Mouse (Mus musculus) stomach, embryonic 15.5 days (tissue): ENCODE measurements around the gene Whrn. TPM values are rescaled to one million over a fixed set of nuclear protein-coding genes. Genes with fewer than 3 reads are reported as not detected.
A peak's percentile ranks its signal among the peaks of the same experiment; 100 is the strongest.

Experiments used
- ATAC-seq: fragments of 200-750 bp; cut with Nextera tagmentation; 2 replicates; pipeline ENCODE4 v1.8.0; 2017; ENCODE audit warnings: low read depth, moderate number of reproducible peaks, moderate TSS enrichment; ENCODE audit not compliant: insufficient read depth, low FRiP score
- H3K27ac ChIP-seq: fragments of 300-500 bp; sonication (generic); 2 replicates; pipeline ENCODE4 v1.5.1; 2015; ENCODE audit warnings: mild to moderate bottlenecking, inconsistent platforms
- H3K27me3 ChIP-seq: fragments of 300-500 bp; sonication (generic); replicated peaks from 2 replicates; pipeline ENCODE4 v1.6.1; 2015; ENCODE audit warnings: inconsistent platforms
- H3K36me3 ChIP-seq: fragments of 300-500 bp; sonication (generic); 2 replicates; pipeline ENCODE4 v1.6.1; 2015; ENCODE audit warnings: inconsistent platforms
- H3K4me1 ChIP-seq: fragments of 300-500 bp; sonication (generic); 2 replicates; pipeline ENCODE4 v1.6.1; 2015; ENCODE audit warnings: inconsistent platforms
- H3K4me2 ChIP-seq: fragments of 300-500 bp; sonication (generic); 2 replicates; pipeline ENCODE4 v1.6.1; 2015; ENCODE audit warnings: mild to moderate bottlenecking, inconsistent platforms
- H3K4me3 ChIP-seq: fragments of 300-500 bp; sonication (generic); replicated peaks from 2 replicates; pipeline ENCODE4 v1.5.1; 2015; ENCODE audit warnings: inconsistent platforms
- H3K9ac ChIP-seq: fragments of 300-500 bp; sonication (generic); 2 replicates; pipeline ENCODE4 v1.6.1; 2015; ENCODE audit warnings: inconsistent platforms
- H3K9me3 ChIP-seq: fragments of 300-500 bp; sonication (generic); 2 replicates; pipeline ENCODE4 v1.6.1; 2016; ENCODE audit warnings: inconsistent platforms
- WGBS: fragments of 180-500 bp; shearing (Covaris S2); methylation state at CpG from one replicate; pipeline ENCODE4 v1.1.7; 2015; 5-methylcytosine and 5-hydroxymethylcytosine counted together
- polyA plus RNA-seq: library from polyadenylated mRNA; unstranded; fragments of >200 nt; fragmentation: Nextera tagmentation; extraction: Ambion mirVana; gene quantifications from 2 replicates; pipeline ENCODE4 v1.2.1, GENCODE M21; 2015

Gene Whrn
- polyA plus RNA-seq, 1 experiment from 2014 or later = 4.1 TPM

- no peak overlapping the region for H3K4me3 ChIP-seq
- 80% methylated on average over 6 of the region's 6 CpGs for WGBS
- H3K4me1 ChIP-seq = peaks cover 4% of the 10 kb centered on the region; the same call in 1 of the 2 replicates
- H3K9me3 ChIP-seq = no peaks in the 10 kb centered on the region
- H3K27ac ChIP-seq = no peak overlapping the region
- no peak for ATAC-seq
- no peaks in the 10 kb centered on the region for H3K27me3 ChIP-seq
- H3K9ac ChIP-seq = no peak overlapping the region
- H3K4me2 ChIP-seq = no peak overlapping the region
- peaks cover 3% of the 10 kb centered on the region; the same call in 1 of the 2 replicates for H3K36me3 ChIP-seq
Measured at GRCm38 (mm10) chr4:63388029-63388428, 107.8 kb downstream of the Whrn start.

GRCm38 (mm10) chr4:63385784-63386183, 110.0 kb downstream of the Whrn start:
- Histone ChIP-seq H3K27me3 (no peaks in the 10 kb centered on the region), H3K4me2 (no peak overlapping the region), H3K9me3 (no peaks in the 10 kb centered on the region), H3K9ac (no peak overlapping the region), H3K27ac (no peak overlapping the region), H3K4me1 (peaks cover 4% of the 10 kb centered on the region; the same call in 1 of the 2 replicates), H3K36me3 (peaks cover 10% of the 10 kb centered on the region; the same call in 1 of the 2 replicates), H3K4me3 (no peak overlapping the region)
- 60% methylated on average over 11 of the region's 11 CpGs for WGBS
- no peak for ATAC-seq

- H3K9ac ChIP-seq = no peak overlapping the region
- no peak overlapping the region for H3K27ac ChIP-seq
- no peaks in the 10 kb centered on the region for H3K9me3 ChIP-seq
- 0 out of 2 replicates have a peak, but pooled peaks cover 12% of the 10 kb centered on the region for H3K36me3 ChIP-seq
- WGBS = 81% methylated on average over 3 of the region's 3 CpGs
- no peak overlapping the region for H3K4me2 ChIP-seq
- H3K4me1 ChIP-seq = peaks cover 4% of the 10 kb centered on the region; the same call in 1 of the 2 replicates
- ATAC-seq = no peak
- no peak overlapping the region for H3K4me3 ChIP-seq
- no peaks in the 10 kb centered on the region for H3K27me3 ChIP-seq
Measured at GRCm38 (mm10) chr4:63385253-63385652, 110.5 kb downstream of the Whrn start.

- Histone ChIP-seq H3K4me3 (no peak overlapping the region), H3K9me3 (no peaks in the 10 kb centered on the region), H3K36me3 (0 out of 2 replicates have a peak, but pooled peaks cover 12% of the 10 kb centered on the region), H3K4me2 (no peak overlapping the region), H3K27me3 (no peaks in the 10 kb centered on the region), H3K4me1 (peaks cover 2% of the 10 kb centered on the region; the same call in 1 of the 2 replicates), H3K27ac (no peak overlapping the region), H3K9ac (no peak overlapping the region)
- 87% methylated on average over 4 of the region's 4 CpGs for WGBS
- ATAC-seq = no peak
Measured at GRCm38 (mm10) chr4:63384262-63384661, 111.5 kb downstream of the Whrn start.

- no peak for ATAC-seq
- H3K4me2 ChIP-seq = no peak overlapping the region
- H3K4me3 ChIP-seq = no peak overlapping the region
- WGBS = 93% methylated on average over 12 of the region's 12 CpGs
- H3K27ac ChIP-seq = no peak overlapping the region
- no peaks in the 10 kb centered on the region for H3K9me3 ChIP-seq
- 0 out of 2 replicates have a peak, but pooled peaks cover 12% of the 10 kb centered on the region for H3K36me3 ChIP-seq
- H3K9ac ChIP-seq = no peak overlapping the region
- H3K27me3 ChIP-seq = no peaks in the 10 kb centered on the region
- H3K4me1 ChIP-seq = no peaks in the 10 kb centered on the region
Measured at GRCm38 (mm10) chr4:63383474-63383873, 112.3 kb downstream of the Whrn start.

GRCm38 (mm10) chr4:63382676-63383369, 113.0 kb downstream of the Whrn start:
- Histone ChIP-seq H3K9me3 (no peaks in the 10 kb centered on the region), H3K4me2 (no peak overlapping the region), H3K36me3 (peaks cover 14% of the 10 kb centered on the region; the same call in 1 of the 2 replicates), H3K27ac (no peak overlapping the region), H3K9ac (no peak overlapping the region), H3K4me1 (no peaks in the 10 kb centered on the region), H3K27me3 (no peaks in the 10 kb centered on the region), H3K4me3 (no peak overlapping the region)
- 89% methylated on average over 4 of the region's 4 CpGs for WGBS
- no peak for ATAC-seq

GRCm38 (mm10) chr4:63377483-63377882, 118.3 kb downstream of the Whrn start:
- WGBS = 67% methylated on average over 7 of the region's 7 CpGs
- Histone ChIP-seq H3K9ac (no peak overlapping the region), H3K27ac (no peak overlapping the region), H3K9me3 (no peaks in the 10 kb centered on the region), H3K4me2 (no peak overlapping the region), H3K36me3 (peaks cover 22% of the 10 kb centered on the region; the same call in 1 of the 2 replicates), H3K4me1 (no peaks in the 10 kb centered on the region), H3K27me3 (no peaks in the 10 kb centered on the region), H3K4me3 (no peak overlapping the region)
- no peak for ATAC-seq

- H3K36me3 ChIP-seq = peaks cover 21% of the 10 kb centered on the region; the same call in 1 of the 2 replicates
- no peak for ATAC-seq
- WGBS = 58% methylated on average over 1 of the region's 1 CpGs
- H3K4me2 ChIP-seq = no peak overlapping the region
- H3K9ac ChIP-seq = no peak overlapping the region
- H3K27ac ChIP-seq = no peak overlapping the region
- no peak overlapping the region for H3K4me3 ChIP-seq
- no peaks in the 10 kb centered on the region for H3K9me3 ChIP-seq
- H3K4me1 ChIP-seq = no peaks in the 10 kb centered on the region
- no peaks in the 10 kb centered on the region for H3K27me3 ChIP-seq
Measured at GRCm38 (mm10) chr4:63375367-63375766, 120.4 kb downstream of the Whrn start.

- 74% methylated on average over 12 of the region's 12 CpGs for WGBS
- ATAC-seq = peak; percentile 82; the same call in 1 of the 2 replicates
Measured at GRCm38 (mm10) chr4:63374331-63374730, 121.5 kb downstream of the Whrn start.

GRCm38 (mm10) chr4:63373404-63373803, 122.4 kb downstream of the Whrn start:
- no peak overlapping the region for H3K27ac ChIP-seq
- H3K4me3 ChIP-seq = no peak overlapping the region
- no peak overlapping the region for H3K9ac ChIP-seq
- ATAC-seq = peak; percentile 57
- no peaks in the 10 kb centered on the region for H3K4me1 ChIP-seq
- H3K27me3 ChIP-seq = no peaks in the 10 kb centered on the region
- H3K4me2 ChIP-seq = no peak overlapping the region
- no peaks in the 10 kb centered on the region for H3K9me3 ChIP-seq
- peaks cover 26% of the 10 kb centered on the region for H3K36me3 ChIP-seq
- 89% methylated on average over 8 of the region's 8 CpGs for WGBS

More at GRCm38 (mm10) chr4:63374331-63374730, 121.5 kb downstream of the Whrn start:
- Histone ChIP-seq H3K36me3 (peaks cover 21% of the 10 kb centered on the region; the same call in 1 of the 2 replicates), H3K27me3 (no peaks in the 10 kb centered on the region), H3K27ac (no peak overlapping the region), H3K4me3 (no peak overlapping the region), H3K4me1 (no peaks in the 10 kb centered on the region), H3K9ac (no peak overlapping the region), H3K4me2 (no peak overlapping the region), H3K9me3 (no peaks in the 10 kb centered on the region)

GRCm38 (mm10) chr4:63371890-63372289, 123.9 kb downstream of the Whrn start:
- Histone ChIP-seq H3K27me3 (no peaks in the 10 kb centered on the region), H3K27ac (no peak overlapping the region), H3K4me2 (no peak overlapping the region), H3K9me3 (no peaks in the 10 kb centered on the region), H3K36me3 (peaks cover 18% of the 10 kb centered on the region), H3K4me3 (no peak overlapping the region), H3K4me1 (no peaks in the 10 kb centered on the region), H3K9ac (no peak overlapping the region)
- ATAC-seq = no peak
- WGBS = 49% methylated on average over 3 of the region's 3 CpGs

- Histone ChIP-seq H3K4me1 (no peaks in the 10 kb centered on the region), H3K27ac (no peak overlapping the region), H3K27me3 (no peaks in the 10 kb centered on the region), H3K9ac (no peak overlapping the region), H3K36me3 (peaks cover 18% of the 10 kb centered on the region), H3K4me2 (no peak overlapping the region), H3K9me3 (no peaks in the 10 kb centered on the region), H3K4me3 (no peak overlapping the region)
- WGBS = 66% methylated on average over 7 of the region's 7 CpGs
- no peak for ATAC-seq
Measured at GRCm38 (mm10) chr4:63370897-63371296, 124.9 kb downstream of the Whrn start.
